Mouse (Mus musculus) frontal cortex, postnatal 36 days (tissue): Measurements from ENCODE around the gene Ifna4.
"Not testable (repeated sequence)": the region's sequence is repeated elsewhere in the genome, so short reads cannot be mapped to it uniquely, and the experiment has no call there.

Source experiments
- DNase-seq, 2 experiments: peaks; one replicate each; pipeline ENCODE4 v3.0.0; 2022; ENCODE audit warnings: low spot score in 2 of 2

Ifna4 gene

GRCm38 (mm10) chr4:88841438-88841911, at the start of gene Ifna4:
Gene Ifna4, plus strand, starts transcription at chr4:88841861.
- DNase-seq: no peak

GRCm38 (mm10) chr4:88793936-88794675, 47.6 kb upstream of the Ifna4 start, which contains the start of gene Gm13275:
Gene Gm13275, plus strand, starts transcription at chr4:88794487.
- DNase-seq: peak; percentile 68 to 78

GRCm38 (mm10) chr4:88797097-88797496, 44.6 kb upstream of the Ifna4 start, which contains the start of gene Gm13279:
Gene Gm13279, plus strand, starts transcription at chr4:88797397.
- DNase-seq: not testable (repeated sequence)

- not testable (repeated sequence) for DNase-seq
These were observed 42.3 kb upstream of the Ifna4 start, which contains the start of gene Gm13285 for GRCm38 (mm10) chr4:88799365-88799764. Gene Gm13285, plus strand, starts transcription at chr4:88799665.

GRCm38 (mm10) chr4:88802954-88803353, 38.7 kb upstream of the Ifna4 start, which contains the start of gene Gm13287:
Gene Gm13287, plus strand, starts transcription at chr4:88803254.
- DNase-seq: not testable (repeated sequence)

- not testable (repeated sequence) for DNase-seq
These were observed 36.4 kb upstream of the Ifna4 start, which contains the start of gene Gm13288 for GRCm38 (mm10) chr4:88805231-88805630. Gene Gm13288, plus strand, starts transcription at chr4:88805531.

- DNase-seq: peak; percentile 1 to 2
These were observed 35.9 kb upstream of the Ifna4 start for GRCm38 (mm10) chr4:88805761-88806160.

GRCm38 (mm10) chr4:88815928-88816327, 25.7 kb upstream of the Ifna4 start, which contains the start of gene Ifna7:
Gene Ifna7, plus strand, starts transcription at chr4:88816228.
- no peak for DNase-seq

GRCm38 (mm10) chr4:88819659-88820058, 22.0 kb upstream of the Ifna4 start, which contains the start of gene Ifna11:
Gene Ifna11, plus strand, starts transcription at chr4:88819959.
- no peak for DNase-seq

- peak in 1 of 2 experiments; percentile 11 for DNase-seq
These were observed 18.7 kb upstream of the Ifna4 start for GRCm38 (mm10) chr4:88822995-88823394.

- not testable (repeated sequence) for DNase-seq
These were observed 14.5 kb upstream of the Ifna4 start, which contains the start of gene Ifna6 for GRCm38 (mm10) chr4:88827116-88827515. Gene Ifna6, plus strand, starts transcription at chr4:88827416.

- peak; percentile 31 to 38 for DNase-seq
These were observed 11.1 kb upstream of the Ifna4 start for GRCm38 (mm10) chr4:88830523-88830922.

- DNase-seq: not testable (repeated sequence)
These were observed 6.4 kb upstream of the Ifna4 start, which contains the start of gene Ifna5 for GRCm38 (mm10) chr4:88835225-88835624. Gene Ifna5, plus strand, starts transcription at chr4:88835525.

GRCm38 (mm10) chr4:88838828-88839227, 2.8 kb upstream of the Ifna4 start:
- peak in 1 of 2 experiments; percentile 7 for DNase-seq

GRCm38 (mm10) chr4:88840058-88840457, 1.6 kb upstream of the Ifna4 start:
- no peak for DNase-seq

- no peak for DNase-seq
These were observed 3.7 kb downstream of the Ifna4 start for GRCm38 (mm10) chr4:88845334-88845733.

- DNase-seq: no peak
These were observed 8.0 kb downstream of the Ifna4 start, which contains the start of gene Ifna1 for GRCm38 (mm10) chr4:88849698-88850097. Gene Ifna1, plus strand, starts transcription at chr4:88850087.

GRCm38 (mm10) chr4:88851026-88851763, 9.5 kb downstream of the Ifna4 start:
- no peak for DNase-seq

- DNase-seq: no peak
These were observed 17.6 kb downstream of the Ifna4 start for GRCm38 (mm10) chr4:88859214-88859613.

- DNase-seq: no peak
These were observed 21.6 kb downstream of the Ifna4 start for GRCm38 (mm10) chr4:88863309-88863708.

- DNase-seq: no peak
These were observed 22.9 kb downstream of the Ifna4 start for GRCm38 (mm10) chr4:88864599-88864998.
